Mouse (Mus musculus) naive thymus-derived CD4-positive, alpha-beta T cell, adult 2 months (primary cell): ENCODE results near the gene Slc26a3.

Source experiments
- DNase-seq: peaks from one replicate; pipeline ENCODE4 v3.0.0-alpha.2; 2011; ENCODE audit warnings: low read depth

Gene Slc26a3

DNA sequence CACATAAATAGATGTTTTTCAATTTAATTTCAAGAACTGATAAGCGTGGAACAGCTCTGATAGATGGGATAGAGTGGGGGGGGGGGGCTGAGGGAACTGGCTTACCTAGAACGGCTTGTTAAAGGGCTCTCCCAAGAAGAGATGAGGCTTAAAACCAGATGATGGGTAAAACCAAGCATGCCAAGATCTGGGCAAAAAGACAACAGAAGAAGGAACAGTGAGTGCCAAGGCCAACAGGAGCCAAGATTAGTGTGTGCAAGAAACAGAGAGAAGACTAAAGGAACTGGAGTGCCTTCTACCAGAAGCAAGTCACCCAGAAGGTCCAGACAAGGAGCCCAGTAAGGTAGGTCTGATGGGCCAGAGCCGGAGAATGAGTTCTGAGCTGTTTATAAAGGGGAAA lies at the start of gene Slc26a3:
TSS of gene Slc26a3 (plus strand) at position 301 of the 400 bp plus-strand sequence.
- DNase-seq: no peak

DNA sequence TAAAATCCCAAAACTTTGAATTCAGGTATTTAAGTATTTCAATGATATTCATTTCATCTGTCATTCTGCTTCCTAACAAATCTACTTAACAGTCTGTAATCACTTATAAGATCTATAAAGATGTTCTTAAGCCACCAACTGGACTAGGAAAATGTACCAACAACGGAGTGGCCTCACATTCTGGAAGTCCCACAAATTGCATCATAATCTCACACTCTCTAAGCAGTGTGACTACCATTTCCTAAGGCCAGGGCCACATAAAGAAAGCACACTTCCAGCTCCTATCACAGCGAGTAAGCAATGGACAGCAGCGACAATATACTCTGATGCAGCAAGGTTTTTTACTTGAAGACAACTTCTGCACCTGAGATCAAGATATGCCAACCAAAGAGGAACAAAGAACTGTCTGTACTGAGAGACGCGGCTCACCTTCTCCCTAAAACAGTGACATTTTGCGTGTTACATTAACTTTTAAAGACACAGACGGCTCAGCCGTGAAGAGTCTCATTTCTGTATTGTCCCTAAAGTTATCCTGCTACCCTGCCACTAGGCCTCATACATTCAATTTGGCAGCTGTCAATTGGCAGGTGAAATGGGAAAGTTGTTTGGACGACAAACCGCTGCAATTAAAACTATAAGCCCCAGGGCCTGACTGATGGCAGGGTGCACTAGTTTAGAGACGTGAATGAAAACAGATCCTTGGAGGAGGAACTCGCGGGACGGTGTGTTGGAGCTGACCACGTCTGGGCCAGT lies 40.3 kb upstream of the Slc26a3 start:
- no peak for DNase-seq

DNA sequence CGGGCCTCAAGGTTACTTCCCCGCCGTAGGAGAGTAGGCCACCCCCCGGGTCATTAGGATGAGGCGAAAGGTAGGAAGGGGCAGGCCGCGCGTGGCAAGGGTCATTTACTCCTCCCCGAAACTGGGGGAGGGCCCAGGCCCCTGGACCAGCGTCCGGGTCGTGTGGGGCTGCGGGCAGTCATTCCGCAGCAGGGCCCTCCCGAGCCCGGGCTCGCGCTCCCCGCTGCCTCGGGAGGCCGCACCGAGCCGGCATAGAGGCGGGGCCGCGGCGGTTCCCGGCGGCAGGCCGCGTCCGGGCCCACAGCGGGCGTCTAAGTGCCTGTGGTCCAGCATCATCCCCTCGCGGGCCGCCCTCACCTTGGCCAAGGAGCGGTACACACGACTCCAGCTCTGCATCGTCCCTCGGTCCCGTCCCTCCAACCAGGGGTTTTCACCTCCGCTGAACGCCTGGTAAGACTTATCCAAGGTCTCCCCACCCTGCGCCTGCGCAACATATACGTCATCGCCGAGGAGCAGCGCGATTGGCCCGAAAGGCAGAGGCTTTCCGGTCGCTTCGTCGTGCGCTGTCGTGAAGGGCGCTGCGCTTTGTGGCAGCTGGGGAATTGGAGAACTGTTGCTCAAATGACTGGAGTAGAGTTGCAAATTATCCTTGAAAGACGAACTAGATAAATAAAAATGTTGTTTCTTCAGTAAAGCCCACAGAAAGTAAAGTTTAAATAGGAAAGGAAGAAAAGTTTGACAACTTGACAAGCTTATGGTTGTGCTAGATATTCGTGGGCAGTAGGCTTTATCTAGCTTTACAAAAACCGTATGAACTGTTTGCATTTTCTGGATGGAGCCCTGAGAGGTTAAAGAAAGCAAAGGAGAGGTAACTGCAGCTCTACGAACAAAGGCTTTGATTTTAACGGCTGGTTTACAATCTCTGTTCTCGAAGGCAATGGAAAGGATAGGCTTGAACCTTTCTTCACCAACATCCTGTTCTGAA lies 39.4 kb upstream of the Slc26a3 start, which contains the start of gene Dld:
TSS of gene Dld (minus strand) at position 510 of the 985 bp plus-strand sequence.
- peak; percentile 96 for DNase-seq

DNA sequence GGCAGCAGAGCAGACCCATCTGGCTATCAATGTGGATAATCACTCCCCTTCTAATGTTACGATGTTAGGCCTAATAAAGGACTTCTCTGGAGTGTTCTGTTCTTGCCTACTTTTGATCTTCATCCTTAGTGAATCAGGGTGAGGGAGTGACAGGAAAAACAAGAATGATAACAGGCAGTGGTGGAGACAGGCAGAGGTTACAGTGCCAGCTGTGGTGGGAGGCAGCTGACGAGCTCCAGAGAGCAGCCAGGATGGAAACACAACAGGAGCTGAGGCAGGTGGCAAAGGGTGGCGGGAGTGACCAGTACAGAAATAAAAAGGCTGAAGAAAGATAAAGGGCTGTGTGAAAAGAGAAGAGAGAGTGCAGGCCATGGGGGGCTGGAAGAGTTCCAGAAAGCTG lies 24.2 kb upstream of the Slc26a3 start:
- no peak for DNase-seq

DNA sequence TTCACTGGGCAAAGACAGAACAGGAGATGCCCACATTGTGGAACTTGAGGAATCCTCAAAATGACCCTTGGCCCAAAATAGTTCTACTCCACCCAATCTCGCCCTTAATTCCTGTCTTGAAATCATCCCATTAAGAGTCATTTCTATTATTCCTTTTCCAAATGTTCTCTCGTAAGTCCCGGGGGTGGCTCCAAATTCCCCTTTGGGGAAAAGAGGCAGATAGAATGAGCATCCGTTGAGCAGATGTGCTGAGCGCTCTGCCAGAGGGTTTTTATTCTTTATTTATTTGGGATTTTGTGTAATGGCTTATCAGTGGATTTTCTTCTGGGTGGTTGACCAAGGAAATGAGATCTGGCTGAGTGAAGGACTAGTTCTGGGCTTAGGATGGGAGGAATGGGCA lies 22.9 kb upstream of the Slc26a3 start:
- DNase-seq: no peak

DNA sequence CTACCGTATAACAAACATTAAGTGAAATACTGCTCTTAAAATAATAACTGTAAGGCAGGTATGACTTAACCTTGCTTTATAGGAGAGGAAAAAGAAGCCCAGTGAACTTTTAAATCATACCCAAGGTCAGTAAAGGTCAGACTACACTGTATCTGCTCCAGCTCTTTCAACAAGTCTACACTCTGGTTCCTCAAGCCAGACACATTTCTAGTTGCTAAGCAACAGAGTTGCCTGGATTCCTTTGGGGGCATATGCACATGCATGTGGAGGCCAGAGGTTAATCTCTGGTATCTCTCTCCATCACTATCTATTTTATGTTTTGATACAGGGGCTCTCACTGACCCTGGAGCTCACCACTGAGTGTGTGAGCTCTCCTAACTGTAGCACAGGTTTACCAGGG lies 21.6 kb upstream of the Slc26a3 start:
- DNase-seq: no peak

DNA sequence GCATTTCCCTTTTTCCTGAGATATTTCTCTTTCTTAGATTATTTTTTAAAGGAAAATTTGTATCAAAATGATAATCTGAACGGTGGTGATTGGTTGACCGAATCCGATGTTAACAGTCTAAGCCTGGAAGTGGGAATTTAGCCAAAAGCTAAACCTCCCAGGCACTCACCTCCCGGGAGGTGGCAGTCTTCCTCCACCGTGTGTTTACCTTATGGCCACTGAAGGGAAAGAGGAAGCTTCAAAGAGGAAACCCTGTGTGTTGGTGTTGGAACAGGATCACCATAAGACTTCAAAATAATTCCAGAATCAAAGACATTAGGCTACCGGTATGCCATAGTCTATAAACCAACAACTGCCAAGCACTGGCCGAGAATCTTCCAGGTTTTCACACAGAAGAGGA lies 21.0 kb upstream of the Slc26a3 start:
- DNase-seq: no peak

DNA sequence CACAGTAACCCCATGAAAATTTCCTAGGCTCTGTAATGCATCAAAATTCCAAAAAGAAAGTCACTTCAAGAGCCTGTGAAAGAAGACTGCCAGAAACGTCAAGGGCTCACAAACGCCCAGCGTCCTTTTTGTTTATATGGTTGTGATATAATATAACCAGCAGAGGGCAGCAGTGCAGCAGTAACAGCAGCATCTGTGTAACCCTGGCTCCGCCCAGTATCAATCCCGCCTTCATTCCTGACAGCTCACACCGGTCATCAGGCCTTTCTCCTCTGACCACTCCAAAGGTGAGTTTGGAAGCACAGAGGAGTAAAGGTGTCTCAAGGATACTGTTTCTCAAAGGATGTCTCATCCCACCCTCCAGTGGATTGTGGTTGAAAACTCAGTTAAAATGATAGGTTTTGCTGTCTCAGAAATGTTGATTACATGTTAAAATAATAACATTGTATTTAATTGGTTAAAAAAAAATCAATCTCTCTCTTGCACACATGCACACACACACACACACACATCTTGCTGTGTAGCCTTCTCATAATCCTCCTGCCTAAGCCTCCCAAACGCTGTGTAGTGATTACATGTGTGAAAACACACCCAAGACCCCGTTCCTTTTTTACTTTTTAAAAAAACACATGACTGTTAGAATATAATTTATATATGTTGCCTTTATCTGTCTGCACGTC lies 15.9 kb upstream of the Slc26a3 start:
- peak; percentile 66 for DNase-seq

DNA sequence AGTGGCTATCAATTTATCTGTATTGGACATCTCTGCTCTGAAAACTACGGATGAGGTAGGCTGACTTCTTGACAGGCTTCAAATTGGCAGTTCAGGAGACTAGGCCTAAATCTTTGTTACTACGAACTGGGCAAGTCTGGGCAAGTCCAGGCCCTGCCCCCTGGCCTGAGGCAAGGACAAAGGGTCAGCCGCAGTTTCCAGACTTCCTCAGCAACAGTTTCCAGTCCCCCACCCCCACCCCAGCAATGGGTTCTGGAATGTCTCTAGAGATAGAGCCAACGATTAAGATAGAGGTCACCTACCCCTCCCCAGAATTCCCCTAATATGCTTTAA lies 15.4 kb upstream of the Slc26a3 start:
- DNase-seq: no peak

DNA sequence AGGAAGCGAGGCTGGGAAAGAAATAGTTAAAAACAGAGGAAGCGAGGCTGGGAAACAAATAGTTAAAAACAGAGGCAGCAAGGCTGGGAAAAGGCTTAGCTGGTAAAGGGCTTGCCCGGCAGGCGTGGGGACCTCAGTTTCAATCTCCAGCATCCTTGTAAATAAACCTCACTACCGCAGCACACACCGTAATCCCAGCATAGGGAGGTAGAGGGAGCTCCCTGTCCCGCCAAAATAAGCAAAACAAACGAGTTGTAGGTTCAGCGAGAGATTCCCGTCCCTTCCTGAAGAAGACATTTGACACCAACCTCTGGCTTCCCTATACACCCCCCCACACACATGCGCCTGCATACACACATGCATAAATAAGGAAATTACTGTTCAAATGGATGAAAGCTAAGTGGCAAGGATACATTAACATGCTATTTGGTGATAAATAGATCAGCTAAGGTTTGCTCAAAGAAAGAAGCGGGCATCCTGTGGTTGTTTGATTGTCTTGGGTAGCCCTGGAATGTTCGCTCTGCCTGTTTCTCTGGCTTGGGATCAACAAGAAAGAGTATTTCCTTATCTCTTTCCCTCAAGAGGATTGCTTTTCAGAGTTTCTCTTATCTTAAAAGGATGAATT lies 14.2 kb upstream of the Slc26a3 start:
- DNase-seq: no peak

DNA sequence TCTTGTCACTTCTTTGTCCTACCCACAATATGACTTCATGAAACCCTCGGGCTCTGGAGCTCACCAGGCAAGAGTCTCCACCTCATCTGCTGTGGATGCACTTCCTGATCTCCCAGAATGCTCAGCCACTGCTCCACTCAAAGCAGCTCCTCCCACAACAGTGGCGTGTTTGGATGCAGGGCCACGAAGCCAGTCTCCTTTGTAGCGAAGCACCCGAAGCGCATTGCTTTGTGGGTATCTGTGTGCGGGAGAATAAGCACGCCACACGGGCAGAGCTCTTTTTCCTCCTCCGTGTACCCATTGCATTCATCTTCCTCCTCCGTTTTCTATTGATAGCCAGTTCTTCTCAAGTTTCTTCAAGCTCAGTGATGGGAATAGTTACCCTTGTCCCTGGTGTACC lies 13.4 kb upstream of the Slc26a3 start:
- no peak for DNase-seq

DNA sequence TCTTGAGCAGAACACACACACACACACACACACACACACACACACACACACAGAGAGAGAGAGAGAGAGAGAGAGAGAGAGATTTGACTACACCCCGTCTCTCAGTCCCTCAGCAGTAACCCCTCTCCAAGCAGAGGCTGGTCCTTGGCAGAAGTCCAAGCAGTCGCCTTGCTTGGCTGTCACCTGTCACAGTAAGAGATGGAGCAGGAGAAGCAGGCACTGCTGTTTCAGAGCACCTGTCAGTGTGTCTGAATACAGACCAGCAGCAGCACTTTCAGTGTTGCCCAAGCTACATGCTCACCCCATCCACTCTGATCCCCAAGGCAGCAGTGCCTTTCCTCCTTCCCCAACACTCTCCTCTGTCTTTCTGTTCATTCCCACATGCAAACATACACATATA lies 9.8 kb upstream of the Slc26a3 start:
- DNase-seq: no peak

DNA sequence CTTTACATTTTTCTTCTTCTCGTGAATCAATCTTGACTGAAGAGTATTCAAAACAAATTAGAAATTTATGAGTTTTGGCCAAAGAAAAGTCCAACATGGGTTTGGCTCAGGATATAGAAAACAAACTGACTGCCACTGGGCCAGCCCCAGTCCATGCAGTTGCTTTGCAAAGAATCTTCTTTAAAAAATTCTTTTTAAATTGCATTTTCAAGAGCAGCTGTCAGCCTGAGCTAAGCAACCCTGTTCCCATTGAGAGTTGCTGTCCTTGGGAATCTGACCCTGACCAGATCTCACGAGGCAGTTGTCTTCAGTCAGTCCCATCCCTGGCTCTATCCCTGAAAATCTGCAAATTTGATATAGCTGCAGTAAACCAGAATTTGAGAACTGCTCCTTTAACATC lies 8.2 kb upstream of the Slc26a3 start:
- no peak for DNase-seq

DNA sequence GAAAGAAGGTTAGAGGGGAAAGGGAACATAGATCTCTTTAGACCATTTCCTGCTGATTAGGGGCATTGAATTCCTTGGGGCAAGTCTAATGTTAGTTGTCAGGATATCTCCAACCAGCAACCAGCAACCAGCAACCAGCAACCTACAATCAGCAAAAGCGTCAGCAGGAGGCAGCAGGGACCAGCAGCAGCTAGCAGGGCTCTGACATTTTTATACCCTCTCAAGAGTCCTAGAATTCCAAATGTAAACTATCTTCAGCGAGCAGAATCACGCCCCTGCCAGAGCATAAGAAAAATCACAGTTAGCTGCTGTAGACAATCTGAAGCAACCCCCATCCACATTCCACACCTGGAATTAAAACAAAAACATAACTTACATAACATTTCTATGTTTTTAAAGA lies 3.4 kb upstream of the Slc26a3 start:
- DNase-seq: no peak

DNA sequence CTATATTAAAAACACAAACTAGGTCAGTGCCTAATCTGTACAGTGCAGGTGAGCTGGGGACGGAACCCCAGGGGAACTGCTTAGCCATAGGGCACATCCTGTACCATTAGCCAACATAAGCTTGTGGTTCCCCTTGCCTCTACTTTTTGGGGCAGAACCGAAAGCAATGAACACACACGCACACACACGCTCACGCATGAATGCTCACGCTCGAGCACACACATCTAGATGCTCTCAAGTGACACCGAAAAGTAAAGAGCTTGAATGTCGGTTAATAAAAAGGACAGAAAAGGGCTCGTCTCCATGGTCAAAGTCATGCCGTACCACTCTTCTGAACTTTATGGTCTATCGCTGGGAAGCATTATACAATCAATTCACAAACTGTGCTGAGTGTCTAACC lies 1.0 kb downstream of the Slc26a3 start:
- no peak for DNase-seq

DNA sequence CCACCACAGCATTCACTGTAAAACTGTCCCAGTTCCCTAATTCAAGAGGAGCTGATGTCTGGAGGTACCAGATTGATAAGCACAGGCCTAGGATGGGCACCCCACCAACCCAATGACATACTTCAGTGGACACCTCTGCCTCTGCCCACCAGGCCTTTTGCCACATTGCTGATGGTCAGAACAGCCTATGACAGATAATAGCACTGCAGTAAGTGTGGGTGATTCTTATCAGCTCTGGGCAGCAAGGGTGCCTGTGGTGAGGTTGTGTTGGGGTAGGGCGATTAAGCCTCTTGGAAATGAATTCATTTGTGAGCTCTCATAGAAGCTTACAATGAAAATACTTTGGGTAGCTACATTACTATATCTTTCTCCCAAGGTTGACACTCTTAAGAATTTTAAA lies 5.2 kb downstream of the Slc26a3 start:
- DNase-seq: no peak

DNA sequence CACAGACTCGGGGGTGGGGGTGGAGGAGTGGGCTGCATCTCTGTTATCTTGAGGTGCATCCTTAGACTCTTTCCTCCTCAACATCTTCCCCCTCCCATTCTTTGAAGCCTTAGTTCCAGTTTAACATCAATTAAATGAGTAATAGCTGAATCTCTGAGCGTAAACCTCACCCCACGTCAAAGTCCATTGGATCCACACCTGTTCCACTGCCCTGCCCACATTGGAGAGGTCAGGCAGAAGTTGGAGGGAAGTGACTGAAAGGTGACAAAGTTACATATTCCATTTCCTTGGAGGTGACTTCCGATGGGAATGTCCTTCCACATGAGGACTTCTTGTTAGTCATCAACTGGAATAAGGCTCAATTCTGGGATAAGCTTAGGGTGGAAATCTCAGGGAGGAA lies 7.0 kb downstream of the Slc26a3 start:
- no peak for DNase-seq

DNA sequence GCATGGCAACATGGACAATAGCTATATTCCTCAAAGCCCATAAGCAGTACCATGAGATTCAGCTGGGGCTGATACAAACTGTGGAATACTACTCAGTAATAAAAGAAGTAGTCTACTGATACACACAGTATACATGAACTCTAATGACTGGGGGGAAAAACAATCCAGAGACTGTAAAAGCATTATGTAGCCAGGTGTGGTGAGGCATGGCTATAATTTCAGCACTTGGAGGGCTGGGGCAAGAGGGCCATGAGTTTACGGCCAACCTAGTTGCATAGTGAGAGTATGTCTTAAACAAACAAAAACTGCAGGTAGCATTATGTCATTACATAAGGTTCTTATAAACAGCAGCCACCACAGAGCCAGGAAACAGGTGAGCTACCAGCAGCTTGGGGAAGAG lies 10.2 kb downstream of the Slc26a3 start:
- DNase-seq: no peak

DNA sequence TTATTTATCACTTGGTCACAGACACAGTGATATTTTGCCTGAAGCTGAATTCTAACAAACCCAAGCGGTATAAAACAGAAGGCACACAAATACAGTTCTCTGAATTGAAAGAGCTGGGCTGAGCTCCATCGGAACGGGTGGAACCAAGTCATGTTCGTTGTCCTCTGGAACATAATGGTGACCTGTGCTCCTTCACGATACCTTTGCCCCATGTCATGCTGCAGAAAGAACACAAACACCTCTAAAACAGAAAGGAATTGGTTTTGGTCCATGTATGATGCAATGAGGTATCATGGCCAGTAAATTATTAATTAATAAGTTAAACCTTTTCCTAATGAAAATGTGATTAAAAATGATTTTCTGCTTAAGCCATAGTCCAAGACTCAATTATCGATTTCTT lies 11.3 kb downstream of the Slc26a3 start:
- DNase-seq: no peak

DNA sequence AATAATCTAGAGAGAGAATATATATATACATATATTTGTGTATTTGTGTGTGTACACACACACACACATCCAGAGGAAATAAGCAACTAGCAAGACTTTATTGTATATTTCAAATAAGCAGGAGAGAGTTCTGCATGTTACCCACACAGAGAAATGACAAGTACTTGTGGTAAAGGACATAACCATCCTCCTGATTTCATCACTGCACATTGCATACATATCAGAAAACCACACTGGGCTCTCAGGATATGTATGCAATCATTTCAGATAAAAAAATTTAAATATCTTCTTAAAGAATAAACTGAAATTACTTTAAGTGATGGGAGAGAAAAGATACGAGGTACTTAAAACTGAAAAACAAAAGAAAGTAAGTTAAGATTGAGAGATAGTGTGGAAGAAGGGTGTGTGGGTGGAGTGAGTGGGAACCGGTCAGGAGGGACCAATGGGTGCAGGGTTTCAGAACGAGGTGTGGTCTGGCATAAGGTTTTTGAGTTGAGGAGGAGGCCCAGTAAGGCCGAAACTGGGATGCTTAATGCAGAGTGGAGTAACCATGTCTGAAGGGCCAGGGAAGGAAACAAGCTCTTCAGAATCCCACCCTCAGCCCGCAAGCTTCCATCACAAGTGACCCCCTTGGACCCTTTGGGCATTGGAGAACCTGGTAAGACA lies 14.0 kb downstream of the Slc26a3 start:
- no peak for DNase-seq

DNA sequence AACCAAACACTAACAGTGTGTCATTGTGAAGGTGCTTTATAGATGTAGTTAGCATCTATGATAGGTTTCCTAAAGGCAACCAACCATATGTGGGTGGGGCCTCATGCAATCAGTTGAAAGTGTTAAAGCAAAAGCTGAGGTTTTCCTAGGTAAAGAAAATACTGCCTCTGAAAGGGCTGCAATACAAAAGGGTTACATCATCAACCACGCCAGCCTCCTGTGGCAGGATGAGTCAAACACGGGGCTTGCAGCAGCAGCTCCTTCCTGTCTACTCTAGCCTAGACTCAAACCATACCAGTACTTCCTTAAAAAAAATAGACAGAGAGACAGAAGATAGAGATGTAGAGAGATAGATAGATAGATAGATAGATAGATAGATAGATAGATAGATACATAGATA lies 25.3 kb downstream of the Slc26a3 start:
- no peak for DNase-seq
